Mouse (Mus musculus): ENCODE measurements around the gene Zfp575. TPM values are rescaled to one million over a fixed set of nuclear protein-coding genes. Genes with fewer than 3 reads are reported as not detected.

Gene Zfp575
- total RNA-seq, 2 experiments from 2014 or later, result 6.8 to 6.9 TPM

DNA sequence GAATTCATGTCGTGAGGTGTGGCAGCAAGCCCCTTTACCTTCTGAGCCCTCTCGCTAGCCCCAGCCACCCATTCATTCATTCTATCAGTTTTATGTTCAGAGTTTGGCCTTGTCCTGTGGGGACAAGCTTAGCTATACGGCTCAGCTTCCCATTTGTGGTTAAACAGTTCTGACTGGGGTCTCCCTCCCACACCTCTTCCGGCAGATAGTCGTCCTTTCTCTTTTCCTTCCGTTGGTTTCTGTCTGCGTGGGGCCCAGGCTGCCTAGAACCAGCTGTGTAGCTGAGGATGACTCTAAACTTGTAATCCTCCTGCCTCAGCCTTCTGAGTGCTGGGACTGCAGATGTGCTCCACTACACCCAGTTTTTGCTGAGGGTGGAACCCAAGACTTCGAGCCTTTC, 30.3 kb upstream of the Zfp575 start:
- DNase-seq (ENCODE audit: extremely low spot score in 1 of 2, low spot score in 2 of 2), result no peak
- H3K4me3 ChIP-seq, result no peak overlapping the region
- H3K27ac ChIP-seq, result no peak overlapping the region
- intact Hi-C loops (cut with DNase I), result no loop called here
- TF ChIP-seq CTCF (IDR thresholded peaks at IDR 0.05), result no peak

GRCm38 (mm10) chr7:24614816-24615215, 27.4 kb upstream of the Zfp575 start:
- H3K27ac ChIP-seq, result no peak overlapping the region
- H3K4me3 ChIP-seq, result no peak overlapping the region
- intact Hi-C loops (cut with DNase I), result no loop called here
- TF ChIP-seq CTCF (IDR thresholded peaks at IDR 0.05), result no peak
- no peak for DNase-seq (ENCODE audit: extremely low spot score in 1 of 2, low spot score in 2 of 2)

DNA sequence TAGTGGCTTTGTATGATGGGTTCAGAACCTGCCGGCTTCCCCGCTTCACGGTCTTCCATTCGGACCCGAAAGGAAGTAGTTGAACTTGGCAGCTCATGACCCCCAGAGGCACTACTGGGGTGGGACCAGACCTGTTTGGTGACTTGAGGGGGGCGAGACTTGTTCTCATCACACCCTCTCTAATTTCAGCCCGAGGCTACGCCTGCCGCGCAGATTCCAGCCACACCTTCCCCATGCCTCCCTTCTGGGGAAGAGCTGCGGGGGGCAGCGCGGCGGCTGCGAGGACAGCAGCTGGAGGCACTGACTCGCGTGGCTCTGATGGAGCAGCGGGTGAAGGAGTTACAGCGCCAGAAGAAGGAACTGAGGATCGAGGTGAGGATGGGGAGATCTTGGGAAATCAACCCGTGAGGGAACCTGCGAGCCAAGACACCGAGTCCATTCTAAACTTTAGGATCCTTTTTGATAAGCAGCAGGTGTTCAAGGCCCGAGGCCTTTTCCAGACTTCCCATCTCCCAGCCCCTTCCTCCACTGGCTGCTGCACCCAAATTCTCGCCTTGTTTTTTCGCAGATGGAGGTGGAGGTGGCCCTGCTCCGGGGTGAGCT, 25.0 kb upstream of the Zfp575 start:
- Histone ChIP-seq H3K4me3 (no peak overlapping the region), H3K27ac (no peak overlapping the region)
- no peak for TF ChIP-seq CTCF (IDR thresholded peaks at IDR 0.05)
- intact Hi-C loops (cut with DNase I), result no loop called here
- DNase-seq (ENCODE audit: extremely low spot score in 1 of 2, low spot score in 2 of 2), result no peak

GRCm38 (mm10) chr7:24611709-24612108, 24.3 kb upstream of the Zfp575 start:
- Histone ChIP-seq H3K27ac (no peak overlapping the region), H3K4me3 (peak overlapping the region; percentile 32)
- DNase-seq (ENCODE audit: extremely low spot score in 1 of 2, low spot score in 2 of 2), result no peak
- TF ChIP-seq CTCF (IDR thresholded peaks at IDR 0.05), result no peak
- intact Hi-C loops (cut with DNase I), result no loop called here

GRCm38 (mm10) chr7:24610879-24611494, 23.5 kb upstream of the Zfp575 start:
- peak; percentile 46 to 58 for DNase-seq (ENCODE audit: extremely low spot score in 1 of 2, low spot score in 2 of 2)
- TF ChIP-seq CTCF (IDR thresholded peaks at IDR 0.05), result no peak

GRCm38 (mm10) chr7:24610144-24610878, 22.9 kb upstream of the Zfp575 start, which contains the start of gene Phldb3:
TSS of gene Phldb3 (plus strand) at chr7:24610763.
- intact Hi-C loops (cut with DNase I), result no loop called here
- no peak for TF ChIP-seq CTCF (IDR thresholded peaks at IDR 0.05)
- DNase-seq (ENCODE audit: extremely low spot score in 1 of 2, low spot score in 2 of 2), result no peak
- no peak within 1 kb of the TSS for H3K27ac ChIP-seq
- H3K4me3 ChIP-seq, result peak within 1 kb of the TSS; percentile 32

More at GRCm38 (mm10) chr7:24610879-24611494, 23.5 kb upstream of the Zfp575 start:
- Histone ChIP-seq H3K27ac (no peak overlapping the region), H3K4me3 (peak overlapping the region; percentile 32)
- intact Hi-C loops (cut with DNase I), result no loop called here

DNA sequence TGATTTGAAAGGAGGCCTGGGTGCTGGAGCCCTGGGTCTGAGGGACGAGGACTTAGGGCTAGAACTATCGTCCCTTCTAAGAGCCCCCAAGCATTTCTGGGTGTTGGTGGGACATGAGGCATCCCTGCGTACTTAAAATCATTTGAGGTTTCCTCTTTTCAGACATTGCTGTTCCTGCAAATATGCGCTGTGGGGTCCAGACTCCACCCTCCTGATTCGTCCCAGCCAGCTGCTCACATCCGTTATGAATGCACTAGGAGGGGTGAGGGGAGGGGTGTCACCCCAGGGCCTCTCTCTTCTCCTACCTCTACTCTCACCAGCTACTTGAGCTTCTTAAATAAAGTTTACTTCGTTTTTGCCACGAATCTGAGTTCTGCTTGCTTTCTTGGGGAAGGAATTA, 21.1 kb upstream of the Zfp575 start:
- Histone ChIP-seq H3K4me3 (no peak overlapping the region), H3K27ac (no peak overlapping the region)
- TF ChIP-seq CTCF (IDR thresholded peaks at IDR 0.05), result no peak
- DNase-seq (ENCODE audit: extremely low spot score in 1 of 2, low spot score in 2 of 2), result no peak
- intact Hi-C loops (cut with DNase I), result no loop called here

DNA sequence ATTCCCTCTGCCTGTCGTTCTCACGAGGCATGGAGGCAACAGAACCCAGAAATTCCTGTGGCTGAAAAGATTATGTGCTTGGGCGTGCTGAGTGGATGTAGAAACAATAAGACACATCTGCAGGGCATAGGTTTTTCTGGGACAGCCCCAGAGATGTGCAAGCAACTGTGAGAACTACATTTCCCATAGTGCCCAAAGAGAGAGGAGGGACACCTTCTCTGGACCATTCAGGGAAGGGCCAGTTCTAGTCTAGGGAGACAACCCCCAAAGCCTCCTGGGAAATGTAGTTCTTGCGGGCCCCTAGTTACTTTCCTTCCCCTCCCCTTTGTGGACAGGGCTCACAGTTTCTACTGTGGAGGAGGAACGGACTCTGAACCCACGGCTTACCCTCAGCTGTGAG, 20.6 kb upstream of the Zfp575 start:
- intact Hi-C loops (cut with DNase I), result no loop called here
- no peak for DNase-seq (ENCODE audit: extremely low spot score in 1 of 2, low spot score in 2 of 2)
- Histone ChIP-seq H3K27ac (no peak overlapping the region), H3K4me3 (no peak overlapping the region)
- TF ChIP-seq CTCF (IDR thresholded peaks at IDR 0.05), result no peak

- intact Hi-C loops (cut with DNase I), result no loop called here
- Histone ChIP-seq H3K4me3 (no peak overlapping the region), H3K27ac (no peak overlapping the region)
- no peak for DNase-seq (ENCODE audit: extremely low spot score in 1 of 2, low spot score in 2 of 2)
- TF ChIP-seq CTCF (IDR thresholded peaks at IDR 0.05), result no peak
Observed at GRCm38 (mm10) chr7:24606046-24606445, 18.6 kb upstream of the Zfp575 start.

- intact Hi-C loops (cut with DNase I), result no loop called here
- DNase-seq (ENCODE audit: extremely low spot score in 1 of 2, low spot score in 2 of 2), result no peak
- H3K27ac ChIP-seq, result no peak overlapping the region
- TF ChIP-seq CTCF (IDR thresholded peaks at IDR 0.05), result no peak
- no peak overlapping the region for H3K4me3 ChIP-seq
Observed at GRCm38 (mm10) chr7:24605561-24605960, 18.1 kb upstream of the Zfp575 start.

- no peak; the same call in none of the 2 replicates for TF ChIP-seq CTCF (IDR thresholded peaks at IDR 0.05)
- Histone ChIP-seq H3K27ac (peak overlapping the region; percentile 56), H3K4me3 (peak overlapping the region; percentile 16)
- intact Hi-C loops (cut with DNase I), result loop anchor here (1.0 to 2.0 kb wide), 3 partner anchors 41 to 61 kb away; no protein-coding TSS in a partner anchor
- DNase-seq (ENCODE audit: extremely low spot score in 1 of 2, low spot score in 2 of 2), result peak; percentile 95 to 98
Observed at GRCm38 (mm10) chr7:24600941-24601597, 13.6 kb upstream of the Zfp575 start.

Data from left cerebral cortex, adult 2 months (tissue).